Mouse (Mus musculus) lung, adult 2 months (tissue): Measurements from ENCODE around the gene Znhit1.

Experiments
- CTCF ChIP-seq: fragments of 200-500 bp; IDR thresholded peaks from 2 replicates; pipeline ENCODE4 v1.5.1; 2011; ENCODE audit warnings: mild to moderate bottlenecking, low read length, control low read depth; ENCODE audit not compliant: insufficient read depth
- POLR2A ChIP-seq: fragments of 200-500 bp; IDR thresholded peaks from 2 replicates; pipeline ENCODE4 v1.6.1; 2011; ENCODE audit warnings: low read depth, mild to moderate bottlenecking, control low read depth, low read length, borderline replicate concordance; ENCODE audit errors: extremely low read depth

GRCm38 (mm10) chr5:136962501-136962900, 25.3 kb downstream of the Znhit1 start:
- TF ChIP-seq POLR2A (no peak), CTCF (peak; percentile 92)
